Mouse (Mus musculus): ENCODE measurements around the gene Ccdc155. TPM values are rescaled to one million over a fixed set of nuclear protein-coding genes. Genes with fewer than 3 reads are reported as not detected.

The Ccdc155 gene
- polyA plus RNA-seq, 1 experiment from 2014 or later: 0.36 TPM

DNA sequence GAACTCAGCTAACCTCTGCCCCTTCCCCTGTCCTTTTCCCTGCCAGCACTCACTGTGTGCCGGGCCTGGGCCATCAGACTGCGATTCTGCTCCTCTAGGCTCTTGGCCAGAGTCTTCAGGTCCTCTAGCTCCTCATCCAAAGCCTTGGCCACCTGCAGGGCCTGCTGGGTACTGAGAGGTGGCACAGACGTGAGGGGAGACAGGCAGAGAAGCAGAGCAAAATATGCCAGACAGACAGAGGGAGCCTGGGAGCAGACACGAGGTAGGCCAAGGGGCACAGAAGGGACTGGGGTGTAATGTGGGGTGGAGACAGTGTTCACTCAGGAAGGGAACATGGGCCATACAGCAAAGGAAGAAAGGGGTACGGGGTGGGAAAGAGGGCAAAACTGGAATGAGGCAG, 11.3 kb downstream of the Ccdc155 start:
- Histone ChIP-seq H3K4me2 (ENCODE audit: low read length) (no peak overlapping the region), H3K27ac (no peak overlapping the region), H3K9ac (ENCODE audit: low read depth, low read length) (no peak overlapping the region), H3K27me3 (ENCODE audit: insufficient read depth, low read length) (0 out of 2 replicates have a peak, but pooled peaks cover 3% of the 10 kb centered on the region), H3K4me3 (replicated peaks; ENCODE audit: low read depth, low read length) (no peak overlapping the region), H3K4me1 (replicated peaks; ENCODE audit: insufficient read depth, low read length) (peaks cover 11% of the 10 kb centered on the region), H3K36me3 (ENCODE audit: insufficient read depth, low read length) (no peaks in the 10 kb centered on the region), H3K9me3 (replicated peaks; ENCODE audit: low read length) (no peaks in the 10 kb centered on the region)
- 53% methylated on average over 5 of the region's 5 CpGs for WGBS
- DNase-seq (ENCODE audit: low spot score) (no peak), ATAC-seq (replicated peaks; ENCODE audit: low FRiP score, low read depth) (no peak)
- peak; percentile 38; the same call in 1 of the 2 replicates for TF ChIP-seq CTCF (IDR thresholded peaks at IDR 0.05; ENCODE audit: low read depth)

DNA sequence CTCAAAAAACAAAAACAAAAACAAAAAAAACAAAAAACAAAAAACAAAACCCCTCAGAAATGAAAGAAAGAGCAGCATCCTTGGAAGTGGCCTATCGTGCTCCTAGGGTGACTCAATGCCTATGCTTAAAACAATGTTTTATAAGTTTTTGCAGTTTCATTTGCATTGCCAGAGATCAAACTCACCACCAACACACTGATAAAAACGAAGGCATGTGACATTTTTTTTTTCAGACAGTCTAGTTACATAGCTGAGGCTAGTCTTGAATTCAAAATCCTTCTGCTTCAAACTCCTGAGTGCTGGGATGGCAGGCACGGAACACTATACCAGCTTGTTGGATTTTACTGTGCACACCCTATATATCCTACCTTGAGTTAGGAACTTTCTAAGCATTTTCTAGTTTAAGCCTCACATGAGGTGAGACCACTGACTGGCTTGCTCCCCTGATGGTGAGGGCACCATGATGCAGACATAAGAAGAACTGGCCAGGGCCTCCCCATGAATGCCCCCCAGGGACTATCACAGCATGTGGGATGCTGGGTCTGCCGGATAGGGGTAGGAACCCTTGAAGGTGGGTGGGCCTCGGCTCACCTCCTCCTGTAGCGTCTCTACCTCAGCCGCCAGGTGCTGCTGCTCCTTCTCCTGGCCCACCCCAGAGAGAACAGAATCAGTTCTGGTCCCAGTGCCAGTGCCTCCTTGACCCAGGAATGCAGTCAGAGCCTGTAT, 11.9 kb downstream of the Ccdc155 start:
- Histone ChIP-seq H3K4me1 (replicated peaks; ENCODE audit: insufficient read depth, low read length) (peaks cover 11% of the 10 kb centered on the region), H3K4me3 (replicated peaks; ENCODE audit: low read depth, low read length) (no peak overlapping the region), H3K9me3 (replicated peaks; ENCODE audit: low read length) (no peaks in the 10 kb centered on the region), H3K27ac (no peak overlapping the region), H3K9ac (ENCODE audit: low read depth, low read length) (no peak overlapping the region), H3K27me3 (ENCODE audit: insufficient read depth, low read length) (0 out of 2 replicates have a peak, but pooled peaks cover 3% of the 10 kb centered on the region), H3K4me2 (ENCODE audit: low read length) (no peak overlapping the region), H3K36me3 (ENCODE audit: insufficient read depth, low read length) (no peaks in the 10 kb centered on the region)
- no peak for TF ChIP-seq CTCF (IDR thresholded peaks at IDR 0.05; ENCODE audit: low read depth)
- no peak for ATAC-seq (replicated peaks; ENCODE audit: low FRiP score, low read depth)
- WGBS: 84% methylated on average over 7 of the region's 7 CpGs
- DNase-seq (ENCODE audit: low spot score): no peak

DNA sequence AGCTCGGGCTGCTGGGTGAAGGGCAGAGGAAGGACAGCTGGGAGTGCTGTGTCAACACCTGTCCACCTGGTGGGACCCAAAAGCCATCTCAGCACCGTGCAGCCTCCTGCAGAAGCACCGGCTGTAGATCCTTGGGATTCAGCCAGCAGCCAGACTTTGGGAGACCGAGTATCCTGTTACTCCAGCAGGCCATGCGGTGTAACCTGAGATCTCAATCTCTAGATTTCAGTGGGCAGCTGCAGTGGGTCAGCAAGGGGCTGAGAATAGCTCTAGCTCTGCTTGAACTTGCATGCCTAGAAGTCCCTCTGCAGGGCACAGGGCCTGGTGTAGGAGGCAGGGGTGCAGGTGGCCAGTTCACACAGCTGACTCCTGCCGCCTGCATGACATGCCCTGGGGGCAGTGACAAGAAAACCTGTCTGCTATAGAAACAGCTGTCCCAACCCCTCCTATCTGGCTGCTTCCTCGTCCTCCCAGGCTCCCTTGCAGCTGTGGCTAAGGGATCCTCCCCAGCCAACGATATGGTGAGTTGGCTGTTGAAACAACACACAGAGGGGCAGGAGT, 12.8 kb downstream of the Ccdc155 start:
- H3K27me3 ChIP-seq (ENCODE audit: insufficient read depth, low read length): 0 out of 2 replicates have a peak, but pooled peaks cover 3% of the 10 kb centered on the region

DNA sequence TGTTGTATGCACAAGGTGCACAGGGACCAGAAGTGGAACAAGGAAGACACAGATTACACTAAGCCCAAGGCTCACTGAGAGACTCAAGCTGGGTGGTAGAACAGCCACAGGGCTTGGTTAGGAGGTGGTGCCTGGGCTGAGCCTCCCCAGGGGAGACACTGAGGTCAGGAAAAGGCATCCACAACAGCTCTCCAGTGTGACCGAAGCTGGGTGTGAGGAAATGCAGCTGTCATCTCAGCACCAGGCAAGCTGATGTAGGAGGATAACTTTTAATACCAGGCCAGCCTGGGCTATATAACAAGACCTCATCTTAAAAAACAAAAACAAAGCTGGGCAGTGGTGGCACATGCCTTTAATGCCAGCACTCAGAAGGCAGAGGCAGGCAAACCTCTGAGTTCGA, 13.5 kb downstream of the Ccdc155 start:
- Histone ChIP-seq H3K27me3 (ENCODE audit: insufficient read depth, low read length) (0 out of 2 replicates have a peak, but pooled peaks cover 7% of the 10 kb centered on the region), H3K4me2 (ENCODE audit: low read length) (no peak overlapping the region), H3K27ac (no peak overlapping the region), H3K9ac (ENCODE audit: low read depth, low read length) (no peak overlapping the region), H3K9me3 (replicated peaks; ENCODE audit: low read length) (no peaks in the 10 kb centered on the region), H3K36me3 (ENCODE audit: insufficient read depth, low read length) (no peaks in the 10 kb centered on the region), H3K4me3 (replicated peaks; ENCODE audit: low read depth, low read length) (no peak overlapping the region), H3K4me1 (replicated peaks; ENCODE audit: insufficient read depth, low read length) (peaks cover 11% of the 10 kb centered on the region)
- WGBS: 49% methylated on average over 2 of the region's 2 CpGs
- DNase-seq (ENCODE audit: low spot score) (no peak), ATAC-seq (replicated peaks; ENCODE audit: low FRiP score, low read depth) (no peak)
- no peak for TF ChIP-seq CTCF (IDR thresholded peaks at IDR 0.05; ENCODE audit: low read depth)

More for the DNA sequence above, 12.8 kb downstream of the Ccdc155 start:
- WGBS: 5% methylated on average over 8 of the region's 8 CpGs
- peak; percentile 65 for ATAC-seq (replicated peaks; ENCODE audit: low FRiP score, low read depth)
- Histone ChIP-seq H3K4me1 (replicated peaks; ENCODE audit: insufficient read depth, low read length) (peaks cover 11% of the 10 kb centered on the region), H3K9ac (ENCODE audit: low read depth, low read length) (no peak overlapping the region), H3K9me3 (replicated peaks; ENCODE audit: low read length) (no peaks in the 10 kb centered on the region), H3K36me3 (ENCODE audit: insufficient read depth, low read length) (no peaks in the 10 kb centered on the region), H3K27ac (no peak overlapping the region), H3K4me2 (ENCODE audit: low read length) (no peak overlapping the region), H3K4me3 (replicated peaks; ENCODE audit: low read depth, low read length) (no peak overlapping the region)
- no peak for TF ChIP-seq CTCF (IDR thresholded peaks at IDR 0.05; ENCODE audit: low read depth)
- peak; percentile 86 for DNase-seq (ENCODE audit: low spot score)

DNA sequence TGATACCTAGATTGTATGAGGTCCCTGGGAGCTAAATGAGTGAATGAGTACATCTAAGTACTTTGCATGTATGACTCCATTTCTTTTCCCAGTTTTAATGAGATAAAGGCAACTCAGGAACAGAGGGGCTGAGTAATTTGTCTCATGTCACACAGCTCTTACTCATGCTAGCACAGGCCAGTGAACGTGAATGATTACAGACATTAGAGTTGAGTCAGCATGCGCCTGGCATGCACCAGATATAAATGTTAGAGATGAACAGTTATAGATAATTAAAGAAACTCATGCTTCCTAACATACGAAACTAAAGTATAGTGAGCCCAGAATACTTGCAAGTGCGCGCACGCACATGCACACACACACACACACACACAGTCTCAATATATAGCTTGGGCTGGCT, 14.5 kb downstream of the Ccdc155 start:
- Histone ChIP-seq H3K4me3 (replicated peaks; ENCODE audit: low read depth, low read length) (no peak overlapping the region), H3K4me1 (replicated peaks; ENCODE audit: insufficient read depth, low read length) (peaks cover 11% of the 10 kb centered on the region), H3K27me3 (ENCODE audit: insufficient read depth, low read length) (0 out of 2 replicates have a peak, but pooled peaks cover 11% of the 10 kb centered on the region), H3K9me3 (replicated peaks; ENCODE audit: low read length) (no peaks in the 10 kb centered on the region), H3K4me2 (ENCODE audit: low read length) (no peak overlapping the region), H3K36me3 (ENCODE audit: insufficient read depth, low read length) (no peaks in the 10 kb centered on the region), H3K9ac (ENCODE audit: low read depth, low read length) (no peak overlapping the region), H3K27ac (no peak overlapping the region)
- 92% methylated on average over 6 of the region's 6 CpGs for WGBS
- no peak for DNase-seq (ENCODE audit: low spot score)
- ATAC-seq (replicated peaks; ENCODE audit: low FRiP score, low read depth): no peak
- TF ChIP-seq CTCF (IDR thresholded peaks at IDR 0.05; ENCODE audit: low read depth): no peak

DNA sequence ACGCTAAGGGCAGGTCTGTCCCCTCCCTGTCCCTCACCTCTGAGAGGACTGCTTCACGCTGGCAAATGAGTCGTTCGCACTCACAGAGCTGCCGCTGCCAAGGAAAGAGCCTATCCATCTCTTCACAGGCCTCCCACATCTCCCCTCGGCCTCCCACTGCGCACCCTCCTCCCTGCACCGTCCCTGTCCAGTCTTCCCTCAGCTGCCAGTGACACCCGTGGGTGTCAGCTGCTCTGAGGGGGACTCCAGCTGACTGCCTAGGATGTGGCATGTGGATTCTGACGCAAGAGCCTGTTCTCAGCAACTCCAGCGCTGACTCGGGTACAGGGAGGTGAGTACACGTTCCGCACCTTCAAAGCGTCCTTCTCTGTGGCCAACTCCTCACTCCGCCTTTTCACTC, 15.1 kb downstream of the Ccdc155 start:
- TF ChIP-seq CTCF (IDR thresholded peaks at IDR 0.05; ENCODE audit: low read depth): no peak
- 59% methylated on average over 16 of the region's 16 CpGs for WGBS
- Histone ChIP-seq H3K4me3 (replicated peaks; ENCODE audit: low read depth, low read length) (no peak overlapping the region), H3K9me3 (replicated peaks; ENCODE audit: low read length) (no peaks in the 10 kb centered on the region), H3K4me2 (ENCODE audit: low read length) (no peak overlapping the region), H3K27ac (no peak overlapping the region), H3K4me1 (replicated peaks; ENCODE audit: insufficient read depth, low read length) (peaks cover 11% of the 10 kb centered on the region), H3K36me3 (ENCODE audit: insufficient read depth, low read length) (no peaks in the 10 kb centered on the region), H3K9ac (ENCODE audit: low read depth, low read length) (no peak overlapping the region), H3K27me3 (ENCODE audit: insufficient read depth, low read length) (0 out of 2 replicates have a peak, but pooled peaks cover 15% of the 10 kb centered on the region)
- DNase-seq (ENCODE audit: low spot score) (no peak), ATAC-seq (replicated peaks; ENCODE audit: low FRiP score, low read depth) (no peak)
